Mouse (Mus musculus): ENCODE measurements around the gene Angel1.

Gene Angel1

GRCm38 (mm10) chr12:86726120-86726640 lies at the start of gene Angel1:
TSS of gene Angel1 (minus strand) at chr12:86726460.
- DNase-seq (ENCODE audit: low read depth, low spot score), result peak; percentile 92

DNA sequence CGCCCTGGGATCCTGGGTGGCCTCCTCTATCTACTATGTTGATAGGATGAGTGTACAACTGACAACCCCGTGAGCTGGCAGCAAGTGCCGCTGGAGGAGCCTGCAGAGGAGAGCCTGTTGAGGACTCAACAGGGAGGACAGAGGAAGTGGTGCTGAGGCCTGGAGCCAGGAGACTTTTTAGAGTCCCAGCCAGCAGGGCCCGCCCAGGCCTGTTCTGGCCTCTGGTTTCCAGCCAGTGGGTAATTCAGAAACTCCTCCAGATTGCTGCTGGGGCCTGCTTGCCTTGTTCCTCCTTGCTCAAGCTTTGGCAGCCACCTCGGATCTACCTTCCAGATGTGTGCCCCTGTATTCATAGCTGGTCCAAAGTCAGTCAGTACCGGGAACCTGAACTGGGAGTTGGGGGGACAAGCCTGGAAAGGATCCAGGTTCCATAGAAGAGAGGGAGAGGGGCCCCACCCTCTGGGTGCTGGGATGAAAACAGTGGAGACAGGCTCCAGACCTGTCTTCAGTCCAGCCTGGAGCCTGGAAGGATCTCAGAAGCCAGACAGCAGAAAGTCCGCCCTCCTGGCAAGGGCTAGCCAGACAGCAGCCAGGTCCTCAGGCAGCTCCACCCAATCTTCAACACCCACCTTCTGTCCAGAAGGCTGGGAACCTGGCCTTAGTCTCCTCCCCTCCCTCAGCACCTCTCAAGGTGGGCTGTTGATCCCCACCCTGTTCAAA lies 49.5 kb upstream of the Angel1 start:
- DNase-seq (ENCODE audit: low read depth, low spot score), result no peak

DNA sequence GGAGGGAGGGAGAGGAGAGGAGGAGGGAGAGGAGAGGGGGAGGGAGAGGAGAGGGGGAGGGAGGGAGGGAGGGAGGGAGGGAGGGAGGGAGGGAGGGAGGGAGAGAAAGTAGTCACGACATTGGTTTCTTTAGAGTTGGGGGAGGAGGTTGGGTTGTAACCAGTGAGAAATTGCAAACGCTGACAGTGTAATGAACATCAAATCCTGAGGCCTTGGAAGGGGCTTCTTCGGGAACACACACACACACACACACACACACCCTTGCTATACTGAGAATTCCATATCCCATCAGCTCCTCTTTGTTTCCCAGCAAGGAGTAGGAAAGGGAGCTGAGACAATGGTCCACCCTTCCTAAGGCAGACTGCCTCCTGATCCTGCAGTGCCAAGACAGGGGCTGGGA lies 46.3 kb upstream of the Angel1 start:
- DNase-seq (ENCODE audit: low read depth, low spot score), result no peak

DNA sequence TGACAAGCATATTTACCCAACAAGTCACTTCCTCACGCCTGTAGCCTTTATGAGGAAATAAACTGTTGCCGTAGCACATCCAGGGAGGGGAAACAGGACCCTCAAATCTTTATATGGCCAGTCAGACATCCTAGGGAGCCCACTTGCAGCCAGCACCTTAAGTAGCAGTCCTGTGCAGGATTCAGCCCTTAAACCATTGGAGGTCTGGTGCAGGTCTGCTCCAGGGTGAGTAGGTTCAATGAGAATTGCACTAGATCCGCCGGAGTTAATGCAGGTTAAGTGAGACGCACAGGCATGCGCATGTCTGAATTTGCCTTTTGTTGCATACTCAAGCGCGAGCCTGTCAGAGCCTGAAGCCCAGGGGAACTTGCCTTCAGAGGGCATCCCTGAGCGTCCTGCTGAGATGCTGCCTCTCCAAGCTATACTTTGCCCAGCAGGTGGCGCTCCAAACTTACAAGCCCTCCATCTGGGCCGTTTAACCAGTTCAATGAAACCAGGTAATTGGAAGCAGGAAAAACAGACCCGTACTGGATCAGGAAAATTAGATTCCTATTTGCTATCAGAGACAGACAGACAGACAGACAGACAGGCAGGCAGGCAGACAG lies 45.7 kb upstream of the Angel1 start:
- peak; percentile 82 for DNase-seq (ENCODE audit: low read depth, low spot score)

- DNase-seq (ENCODE audit: low read depth, low spot score), result no peak
Observed at GRCm38 (mm10) chr12:86770927-86771326, 44.7 kb upstream of the Angel1 start.

- DNase-seq (ENCODE audit: low read depth, low spot score), result no peak
Observed at GRCm38 (mm10) chr12:86770261-86770670, 44.0 kb upstream of the Angel1 start.

GRCm38 (mm10) chr12:86769819-86770218 lies 43.6 kb upstream of the Angel1 start:
- no peak for DNase-seq (ENCODE audit: low read depth, low spot score)

GRCm38 (mm10) chr12:86768986-86769580 lies 42.8 kb upstream of the Angel1 start:
- no peak for DNase-seq (ENCODE audit: low read depth, low spot score)

DNA sequence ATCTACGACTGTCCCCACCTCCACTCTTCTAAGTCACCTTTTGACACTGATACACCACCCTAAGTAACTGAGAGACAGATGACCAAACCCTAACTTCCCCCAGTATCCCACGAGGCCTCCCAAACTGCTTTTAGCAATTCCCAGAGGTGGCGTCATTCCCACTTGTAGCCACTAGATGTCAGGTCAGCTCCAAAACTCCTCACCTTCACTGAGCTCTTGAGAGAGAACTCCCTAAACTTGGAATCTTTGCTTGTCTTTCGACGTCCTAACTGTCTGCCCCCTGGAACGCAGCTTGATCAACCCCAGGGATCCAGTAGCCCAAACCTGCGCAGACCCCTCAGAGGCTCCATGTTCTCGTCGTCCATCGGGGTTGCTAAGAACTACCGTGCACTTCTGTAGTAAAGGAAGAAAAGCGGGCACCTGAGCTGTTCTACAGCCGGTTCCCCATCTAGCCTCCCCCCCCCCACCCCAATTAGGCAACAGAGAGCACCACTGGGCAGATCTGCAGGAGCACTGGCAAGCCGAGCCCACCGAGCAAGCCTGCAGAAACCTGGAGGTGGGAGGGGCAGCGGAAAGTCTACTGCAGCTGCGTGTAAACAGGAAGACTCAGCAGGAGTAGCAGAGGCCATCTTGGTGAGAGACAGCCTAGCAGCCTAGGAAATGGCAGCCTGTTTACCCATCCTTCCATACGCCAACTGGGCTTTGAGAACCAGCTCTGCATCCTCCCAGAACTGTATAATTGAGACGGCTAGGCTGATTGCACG lies 41.8 kb upstream of the Angel1 start:
- no peak for DNase-seq (ENCODE audit: low read depth, low spot score)

- DNase-seq (ENCODE audit: low read depth, low spot score), result no peak
Observed at GRCm38 (mm10) chr12:86766467-86766866, 40.2 kb upstream of the Angel1 start.

- DNase-seq (ENCODE audit: low read depth, low spot score), result no peak
Observed at GRCm38 (mm10) chr12:86764060-86764459, 37.8 kb upstream of the Angel1 start.

DNA sequence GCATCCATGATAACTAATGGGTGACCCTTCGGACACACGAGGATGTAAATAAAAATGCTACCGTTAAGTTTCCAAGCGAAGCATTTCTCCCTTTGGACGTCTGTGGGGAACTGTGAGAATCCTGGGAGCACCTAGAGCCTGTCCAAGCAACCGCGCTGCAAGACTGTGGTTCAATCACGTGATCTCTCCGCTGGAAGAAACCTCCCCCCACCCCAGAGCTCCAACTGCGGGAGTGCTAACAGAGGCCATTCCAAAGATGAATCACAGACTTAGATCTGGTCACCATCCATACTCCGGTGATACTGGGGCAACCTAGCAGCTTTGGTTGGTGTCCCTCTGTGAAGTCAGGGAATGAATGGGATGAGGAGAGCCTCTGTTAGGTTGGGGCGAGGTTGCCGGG lies 34.8 kb upstream of the Angel1 start:
- no peak for DNase-seq (ENCODE audit: low read depth, low spot score)

GRCm38 (mm10) chr12:86734319-86734810 lies 8.1 kb upstream of the Angel1 start, which contains the start of gene Lrrc74a:
TSS of gene Lrrc74a (plus strand) at chr12:86734369.
- no peak for DNase-seq (ENCODE audit: low read depth, low spot score)

- no peak for DNase-seq (ENCODE audit: low read depth, low spot score)
Observed at GRCm38 (mm10) chr12:86725706-86726105, 554 bp downstream of the Angel1 start.

GRCm38 (mm10) chr12:86724300-86724699 lies 2.0 kb downstream of the Angel1 start:
- DNase-seq (ENCODE audit: low read depth, low spot score), result no peak

DNA sequence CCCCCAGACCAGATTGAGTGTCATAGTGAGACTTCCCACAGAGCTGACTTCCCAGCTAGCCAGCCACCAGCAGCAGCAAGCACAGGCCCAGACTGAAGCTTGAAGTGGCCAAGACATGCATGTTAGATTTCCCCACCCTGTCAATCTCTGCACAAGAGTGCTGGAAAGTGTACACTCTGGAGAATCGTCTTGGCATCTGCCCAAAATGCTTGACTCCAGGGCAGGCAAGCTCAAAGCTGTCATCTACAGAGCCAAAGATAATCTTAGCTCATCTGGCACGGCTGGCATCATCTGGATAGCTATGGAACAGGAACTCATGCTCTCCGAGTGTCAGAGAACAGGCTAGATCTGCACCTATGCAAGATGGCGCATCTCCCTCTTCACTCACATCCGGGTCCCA lies 4.8 kb downstream of the Angel1 start:
- DNase-seq (ENCODE audit: low read depth, low spot score), result no peak

GRCm38 (mm10) chr12:86719961-86720639 lies 6.2 kb downstream of the Angel1 start:
- DNase-seq (ENCODE audit: low read depth, low spot score), result no peak

DNA sequence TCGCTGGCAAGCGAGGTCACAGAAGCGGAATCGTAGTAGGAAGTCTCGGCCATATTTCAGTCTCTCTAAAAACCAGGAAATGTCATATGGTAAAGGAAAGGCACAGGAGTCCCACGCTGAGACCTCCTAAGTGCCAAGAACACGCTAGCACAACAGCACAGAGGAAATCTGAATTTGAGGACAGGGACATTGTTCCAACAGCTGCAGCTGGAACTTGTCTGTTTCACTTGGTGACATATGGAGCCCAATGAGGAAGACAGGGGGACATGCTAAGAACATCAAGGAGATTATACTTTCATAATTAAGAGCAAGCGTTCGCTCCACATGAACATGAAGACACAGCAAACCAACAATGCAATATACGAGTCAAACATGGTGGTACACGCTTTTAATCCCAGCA lies 9.3 kb downstream of the Angel1 start:
- no peak for DNase-seq (ENCODE audit: low read depth, low spot score)

DNA sequence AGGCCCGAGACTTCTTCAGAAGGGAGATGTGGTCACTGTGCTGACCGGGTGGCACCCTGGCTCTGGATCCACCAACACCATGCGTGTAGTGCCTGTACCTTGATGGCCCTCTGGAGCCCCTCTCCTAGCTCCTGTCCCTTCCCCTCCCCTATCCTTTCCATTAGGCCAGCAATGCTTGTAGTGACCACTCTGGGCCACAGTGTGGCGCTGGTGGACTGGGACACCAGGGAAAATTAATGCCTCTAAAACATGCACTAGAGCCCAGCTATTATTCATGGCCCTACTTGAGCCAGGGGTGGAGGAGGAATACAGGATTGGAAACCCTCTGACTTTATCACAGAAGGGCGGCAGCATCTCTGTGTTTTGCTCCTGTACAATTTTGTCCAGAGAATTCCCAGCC lies 10.9 kb downstream of the Angel1 start:
- no peak for DNase-seq (ENCODE audit: low read depth, low spot score)

GRCm38 (mm10) chr12:86714026-86714425 lies 12.2 kb downstream of the Angel1 start:
- DNase-seq (ENCODE audit: low read depth, low spot score), result no peak

GRCm38 (mm10) chr12:86705843-86706242 lies 20.4 kb downstream of the Angel1 start:
- DNase-seq (ENCODE audit: low read depth, low spot score), result no peak
